Mouse (Mus musculus): Measurements from ENCODE around the gene F13a1. TPM values are rescaled to one million over a fixed set of nuclear protein-coding genes. Genes with fewer than 3 reads are reported as not detected.

F13a1 gene
- polyA plus RNA-seq, 1 experiment from 2014 or later, result 13.9 TPM

GRCm38 (mm10) chr13:36903447-36903846, 146.6 kb downstream of the F13a1 start:
- Histone ChIP-seq H3K9ac (ENCODE audit: low read depth, low read length) (no peak overlapping the region), H3K36me3 (ENCODE audit: control insufficient read depth, insufficient read depth, low read length) (no peaks in the 10 kb centered on the region), H3K9me3 (ENCODE audit: control insufficient read depth, low read length) (no peaks in the 10 kb centered on the region), H3K27me3 (replicated peaks; ENCODE audit: control insufficient read depth, insufficient read depth, low read length) (no peaks in the 10 kb centered on the region), H3K4me2 (ENCODE audit: low read length) (no peak overlapping the region), H3K27ac (ENCODE audit: low read depth, low read length) (no peak overlapping the region), H3K4me1 (ENCODE audit: control insufficient read depth, insufficient read depth, low read depth, low read length) (no peaks in the 10 kb centered on the region), H3K4me3 (ENCODE audit: low read length) (no peak overlapping the region)
- WGBS, result 47% methylated on average over 1 of the region's 1 CpGs
- no peak for ATAC-seq

- Histone ChIP-seq H3K4me3 (ENCODE audit: low read length) (no peak overlapping the region), H3K27ac (ENCODE audit: low read depth, low read length) (no peak overlapping the region), H3K36me3 (ENCODE audit: control insufficient read depth, insufficient read depth, low read length) (no peaks in the 10 kb centered on the region), H3K4me2 (ENCODE audit: low read length) (no peak overlapping the region), H3K9ac (ENCODE audit: low read depth, low read length) (no peak overlapping the region), H3K27me3 (replicated peaks; ENCODE audit: control insufficient read depth, insufficient read depth, low read length) (no peaks in the 10 kb centered on the region), H3K4me1 (ENCODE audit: control insufficient read depth, insufficient read depth, low read depth, low read length) (no peaks in the 10 kb centered on the region), H3K9me3 (ENCODE audit: control insufficient read depth, low read length) (no peaks in the 10 kb centered on the region)
- 92% methylated on average over 3 of the region's 3 CpGs for WGBS
- ATAC-seq, result no peak
Measured at GRCm38 (mm10) chr13:36901603-36902002, 148.4 kb downstream of the F13a1 start.

GRCm38 (mm10) chr13:36901016-36901415, 149.0 kb downstream of the F13a1 start:
- Histone ChIP-seq H3K9ac (ENCODE audit: low read depth, low read length) (no peak overlapping the region), H3K27ac (ENCODE audit: low read depth, low read length) (no peak overlapping the region), H3K27me3 (replicated peaks; ENCODE audit: control insufficient read depth, insufficient read depth, low read length) (no peaks in the 10 kb centered on the region), H3K4me2 (ENCODE audit: low read length) (no peak overlapping the region), H3K4me3 (ENCODE audit: low read length) (no peak overlapping the region), H3K36me3 (ENCODE audit: control insufficient read depth, insufficient read depth, low read length) (no peaks in the 10 kb centered on the region), H3K9me3 (ENCODE audit: control insufficient read depth, low read length) (no peaks in the 10 kb centered on the region), H3K4me1 (ENCODE audit: control insufficient read depth, insufficient read depth, low read depth, low read length) (no peaks in the 10 kb centered on the region)
- ATAC-seq, result no peak
- WGBS, result 78% methylated on average over 3 of the region's 3 CpGs

- ATAC-seq, result no peak
- no peak overlapping the region for H3K9ac ChIP-seq (ENCODE audit: low read depth, low read length)
- H3K4me2 ChIP-seq (ENCODE audit: low read length), result no peak overlapping the region
- no peak overlapping the region for H3K27ac ChIP-seq (ENCODE audit: low read depth, low read length)
- no peak overlapping the region for H3K4me3 ChIP-seq (ENCODE audit: low read length)
- H3K9me3 ChIP-seq (ENCODE audit: control insufficient read depth, low read length), result no peaks in the 10 kb centered on the region
- 64% methylated on average over 3 of the region's 3 CpGs for WGBS
- H3K4me1 ChIP-seq (ENCODE audit: control insufficient read depth, insufficient read depth, low read depth, low read length), result no peaks in the 10 kb centered on the region
- H3K27me3 ChIP-seq (replicated peaks; ENCODE audit: control insufficient read depth, insufficient read depth, low read length), result no peaks in the 10 kb centered on the region
- H3K36me3 ChIP-seq (ENCODE audit: control insufficient read depth, insufficient read depth, low read length), result no peaks in the 10 kb centered on the region
Measured at GRCm38 (mm10) chr13:36896061-36896460, 154.0 kb downstream of the F13a1 start.

- H3K36me3 ChIP-seq (ENCODE audit: control insufficient read depth, insufficient read depth, low read length), result no peaks in the 10 kb centered on the region
- WGBS, result 95% methylated on average over 3 of the region's 3 CpGs
Measured at GRCm38 (mm10) chr13:36893762-36894161, 156.3 kb downstream of the F13a1 start.

GRCm38 (mm10) chr13:36892216-36892615, 157.8 kb downstream of the F13a1 start:
- no peak overlapping the region for H3K4me2 ChIP-seq (ENCODE audit: low read length)
- WGBS, result 81% methylated on average over 1 of the region's 1 CpGs
- H3K4me3 ChIP-seq (ENCODE audit: low read length), result no peak overlapping the region
- no peaks in the 10 kb centered on the region for H3K4me1 ChIP-seq (ENCODE audit: control insufficient read depth, insufficient read depth, low read depth, low read length)
- no peak overlapping the region for H3K27ac ChIP-seq (ENCODE audit: low read depth, low read length)
- no peaks in the 10 kb centered on the region for H3K36me3 ChIP-seq (ENCODE audit: control insufficient read depth, insufficient read depth, low read length)
- ATAC-seq, result no peak
- H3K9ac ChIP-seq (ENCODE audit: low read depth, low read length), result no peak overlapping the region
- H3K9me3 ChIP-seq (ENCODE audit: control insufficient read depth, low read length), result no peaks in the 10 kb centered on the region
- no peaks in the 10 kb centered on the region for H3K27me3 ChIP-seq (replicated peaks; ENCODE audit: control insufficient read depth, insufficient read depth, low read length)

More at GRCm38 (mm10) chr13:36893762-36894161, 156.3 kb downstream of the F13a1 start:
- no peaks in the 10 kb centered on the region for H3K27me3 ChIP-seq (replicated peaks; ENCODE audit: control insufficient read depth, insufficient read depth, low read length)
- no peaks in the 10 kb centered on the region for H3K4me1 ChIP-seq (ENCODE audit: control insufficient read depth, insufficient read depth, low read depth, low read length)
- H3K9me3 ChIP-seq (ENCODE audit: control insufficient read depth, low read length), result no peaks in the 10 kb centered on the region
- no peak overlapping the region for H3K27ac ChIP-seq (ENCODE audit: low read depth, low read length)
- no peak for ATAC-seq
- no peak overlapping the region for H3K4me3 ChIP-seq (ENCODE audit: low read length)
- H3K9ac ChIP-seq (ENCODE audit: low read depth, low read length), result no peak overlapping the region
- no peak overlapping the region for H3K4me2 ChIP-seq (ENCODE audit: low read length)

- no peak overlapping the region for H3K27ac ChIP-seq (ENCODE audit: low read depth, low read length)
- no peak overlapping the region for H3K4me3 ChIP-seq (ENCODE audit: low read length)
- no peaks in the 10 kb centered on the region for H3K36me3 ChIP-seq (ENCODE audit: control insufficient read depth, insufficient read depth, low read length)
- no peaks in the 10 kb centered on the region for H3K4me1 ChIP-seq (ENCODE audit: control insufficient read depth, insufficient read depth, low read depth, low read length)
- no peak overlapping the region for H3K9ac ChIP-seq (ENCODE audit: low read depth, low read length)
- whole genome bisulfite sequencing, result 88% methylated on average over 7 of the region's 7 CpGs
- no peak for ATAC-seq
- no peak overlapping the region for H3K4me2 ChIP-seq (ENCODE audit: low read length)
- no peaks in the 10 kb centered on the region for H3K9me3 ChIP-seq (ENCODE audit: control insufficient read depth, low read length)
- no peaks in the 10 kb centered on the region for H3K27me3 ChIP-seq (replicated peaks; ENCODE audit: control insufficient read depth, insufficient read depth, low read length)
Measured at GRCm38 (mm10) chr13:36885973-36886372, 164.1 kb downstream of the F13a1 start.

GRCm38 (mm10) chr13:36839111-36839510, 210.9 kb downstream of the F13a1 start:
- no peak overlapping the region for H3K27ac ChIP-seq (ENCODE audit: low read depth, low read length)
- 81% methylated on average over 3 of the region's 3 CpGs for whole genome bisulfite sequencing
- no peak for ATAC-seq
- no peak overlapping the region for H3K9ac ChIP-seq (ENCODE audit: low read depth, low read length)
- H3K36me3 ChIP-seq (ENCODE audit: control insufficient read depth, insufficient read depth, low read length), result no peaks in the 10 kb centered on the region
- H3K27me3 ChIP-seq (replicated peaks; ENCODE audit: control insufficient read depth, insufficient read depth, low read length), result no peaks in the 10 kb centered on the region
- H3K9me3 ChIP-seq (ENCODE audit: control insufficient read depth, low read length), result no peaks in the 10 kb centered on the region
- no peaks in the 10 kb centered on the region for H3K4me1 ChIP-seq (ENCODE audit: control insufficient read depth, insufficient read depth, low read depth, low read length)
- H3K4me3 ChIP-seq (ENCODE audit: low read length), result no peak overlapping the region
- no peak overlapping the region for H3K4me2 ChIP-seq (ENCODE audit: low read length)

Measured in hindbrain, embryonic 16.5 days (tissue).